Comparison of ENCODE assay signal across 8 mouse cellular contexts in the genomic region with DNA sequence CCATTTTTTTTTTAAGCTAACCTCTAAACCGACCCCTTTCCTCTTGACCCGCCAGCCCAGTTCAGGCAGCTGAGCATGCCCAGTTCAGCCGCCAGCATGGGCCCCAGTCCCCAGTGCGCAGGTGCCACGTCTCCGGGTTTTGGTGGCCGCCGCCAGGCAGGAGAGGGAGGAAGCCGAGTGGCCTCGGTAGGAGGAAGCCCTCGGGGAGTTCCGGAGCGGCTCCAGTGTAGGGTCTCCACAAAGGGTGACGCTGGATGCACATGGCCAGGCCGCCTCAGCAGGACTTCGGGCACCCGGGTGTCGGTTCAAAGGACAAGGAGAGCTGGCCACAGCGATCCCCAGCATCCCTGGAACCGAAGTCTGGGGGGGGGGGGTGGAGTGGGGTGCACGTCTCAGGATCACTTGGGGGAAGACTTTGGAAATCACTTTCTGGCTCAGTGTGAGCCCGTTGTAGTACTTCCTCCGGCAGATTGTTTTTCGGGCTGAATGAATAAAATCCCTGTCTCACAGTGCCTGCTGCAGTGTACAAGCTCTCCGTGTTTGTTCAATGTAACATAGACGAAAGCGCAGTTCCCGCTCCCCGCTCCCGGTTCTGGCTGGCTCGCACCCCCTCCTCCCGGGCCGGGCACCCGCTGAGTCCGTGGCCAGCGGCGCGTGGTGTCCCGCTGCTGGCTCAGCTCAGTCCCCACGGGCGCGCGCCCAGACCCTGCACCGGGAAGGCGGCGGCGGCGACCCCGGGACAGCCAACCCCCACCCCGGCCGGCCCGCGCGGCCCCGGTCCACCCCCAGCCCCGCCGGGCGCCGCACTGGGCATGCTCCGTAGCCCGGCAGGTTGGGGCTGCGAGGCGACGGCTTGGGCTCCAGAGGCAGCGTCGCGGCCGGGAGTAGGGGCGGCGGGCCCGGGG. TPM values are rescaled to one million over a fixed set of nuclear protein-coding genes. Genes with fewer than 3 reads are reported as not detected.
DNase-seq lines count a peak whose midpoint lies in the region; ATAC-seq and TF ChIP-seq lines count a peak whose summit lies in the region.

A gene (plus strand): TSS at position 526 of the 905 bp plus-strand sequence.

- peak; percentile 69 for DNase-seq in T-cell, adult 2 months (ENCODE audit: low spot score)
- DNase-seq in cerebellum, postnatal 14 days, result peak; percentile 91 to 92
- peak; percentile 83 to 84 for DNase-seq in frontal cortex, postnatal 36 days (ENCODE audit: low spot score in 2 of 2)
- peak; percentile 79 to 83 for DNase-seq in layer of hippocampus, postnatal 10 days (ENCODE audit: low spot score in 2 of 2)
- peak; percentile 86 for DNase-seq in lung, postnatal 0 days (ENCODE audit: low spot score)
- peak; percentile 78 for DNase-seq in ovary, adult 18-20 months (ENCODE audit: low spot score)
- peak; percentile 75 to 78 for DNase-seq in thymus, adult 18-20 months

- 0 out of 2 replicates have a peak, but pooled peaks have one; percentile 1 for TF ChIP-seq CTCF in lung, postnatal 0 days (IDR thresholded peaks at IDR 0.05)

- peak within 1 kb of the TSS; percentile 62 for H3K4me2 ChIP-seq in hindbrain, embryonic 13.5 days
- H3K4me2 ChIP-seq in lung, postnatal 0 days (replicated peaks; ENCODE audit: low read depth, low read length), result peak within 1 kb of the TSS; percentile 78

- peak within 1 kb of the TSS; percentile 99 for H3K27ac ChIP-seq in hindbrain, embryonic 13.5 days
- H3K27ac ChIP-seq in lung, postnatal 0 days (ENCODE audit: low read length), result peak within 1 kb of the TSS; percentile 97

- peak within 1 kb of the TSS; percentile 96 for H3K9ac ChIP-seq in hindbrain, embryonic 13.5 days
- H3K9ac ChIP-seq in lung, postnatal 0 days (replicated peaks; ENCODE audit: low read depth), result peak within 1 kb of the TSS; percentile 89

- H3K4me1 ChIP-seq in hindbrain, embryonic 13.5 days (replicated peaks), result peaks cover 9% of the 10 kb centered on the region; the same call in 1 of the 2 replicates
- H3K4me1 ChIP-seq in lung, postnatal 0 days (ENCODE audit: insufficient read depth, low read depth, low read length), result no peaks in the 10 kb centered on the region

- ATAC-seq in hindbrain, embryonic 13.5 days (ENCODE audit: low FRiP score), result peak; percentile 91
- peak; percentile 85 for ATAC-seq in lung, postnatal 0 days

- WGBS in hindbrain, embryonic 13.5 days, result under 1% methylated on average over 51 of the region's 71 CpGs
- WGBS in lung, postnatal 0 days, result 0% methylated on average over 49 of the region's 71 CpGs

- H3K4me3 ChIP-seq in hindbrain, embryonic 13.5 days, result peak within 1 kb of the TSS; percentile 78
- peak within 1 kb of the TSS; percentile 82 for H3K4me3 ChIP-seq in lung, postnatal 0 days (ENCODE audit: low read depth, low read length)

- no peaks in the 10 kb centered on the region for H3K36me3 ChIP-seq in hindbrain, embryonic 13.5 days
- H3K36me3 ChIP-seq in lung, postnatal 0 days (ENCODE audit: insufficient read depth, low read length), result no peaks in the 10 kb centered on the region

- H3K9me3 ChIP-seq in hindbrain, embryonic 13.5 days, result no peaks in the 10 kb centered on the region
- H3K9me3 ChIP-seq in lung, postnatal 0 days (ENCODE audit: low read length), result no peaks in the 10 kb centered on the region

- TF ChIP-seq EP300 in lung, postnatal 0 days (IDR thresholded peaks at IDR 0.05), result no peak

- H3K27me3 ChIP-seq in hindbrain, embryonic 13.5 days, result no peaks in the 10 kb centered on the region
- no peaks in the 10 kb centered on the region for H3K27me3 ChIP-seq in lung, postnatal 0 days (replicated peaks; ENCODE audit: insufficient read depth, low read length)

RNA-seq across cellular contexts. Expression of the gene that starts here (rescaled TPM):
- polyA plus RNA-seq in hindbrain, embryonic 13.5 days (2015; fragmentation: Nextera tagmentation; extraction: Ambion mirVana), result 49.7 and 50.7 TPM in 2 replicates
- total RNA-seq in layer of hippocampus, postnatal 10 days (2021), result 10 to 100 TPM; 20.2 to 23.7 TPM
- 13.8 and 17.5 TPM in 2 replicates for polyA plus RNA-seq in lung, postnatal 0 days (2015; fragmentation: Nextera tagmentation; extraction: Ambion mirVana)

Comparison
In these comparisons a context has a peak if more than half of its experiments do, and no peak if none do; other contexts are left out.
1. Peak in every context shown above with its lines: DNase-seq, ATAC-seq, H3K4me3 ChIP-seq and H3K27ac ChIP-seq.